Mouse (Mus musculus) embryonic facial prominence, embryonic 14.5 days (tissue): ENCODE measurements around the gene Neb. TPM values are rescaled to one million over a fixed set of nuclear protein-coding genes. Genes with fewer than 3 reads are reported as not detected.

ENCODE experiments used
- ATAC-seq: fragments of 200-750 bp; cut with Nextera tagmentation; 2 replicates; pipeline ENCODE4 v1.8.0; 2017; ENCODE audit warnings: low read depth, moderate number of reproducible peaks, moderate TSS enrichment
- DNase-seq: peaks from one replicate; pipeline ENCODE4 v3.0.0-alpha.2; 2015; ENCODE audit warnings: low spot score
- H3K27ac ChIP-seq: fragments of 300-500 bp; sonication (generic); replicated peaks from 2 replicates; pipeline ENCODE4 v1.5.1; 2014; ENCODE audit warnings: low read depth, mild to moderate bottlenecking, low read length, moderate library complexity
- H3K27me3 ChIP-seq: fragments of 300-500 bp; sonication (generic); replicated peaks from 2 replicates; pipeline ENCODE4 v1.6.1; 2014; ENCODE audit warnings: low read length; ENCODE audit not compliant: control insufficient read depth, insufficient read depth
- H3K36me3 ChIP-seq: fragments of 300-500 bp; sonication (generic); 2 replicates; pipeline ENCODE4 v1.6.1; 2014; ENCODE audit warnings: low read length, mixed read lengths; ENCODE audit not compliant: control insufficient read depth, insufficient read depth
- H3K4me1 ChIP-seq: fragments of 300-500 bp; sonication (generic); 2 replicates; pipeline ENCODE4 v1.6.1; 2014; ENCODE audit warnings: antibody characterized with exemption, low read length; ENCODE audit not compliant: control insufficient read depth, insufficient read depth
- H3K4me2 ChIP-seq: fragments of 300-500 bp; sonication (generic); 2 replicates; pipeline ENCODE4 v1.6.1; 2014; ENCODE audit warnings: low read depth, mild to moderate bottlenecking, low read length, moderate library complexity, mixed read lengths
- H3K4me3 ChIP-seq: fragments of 300-500 bp; sonication (generic); 2 replicates; pipeline ENCODE4 v1.5.1; 2014; ENCODE audit warnings: low read depth, mild to moderate bottlenecking, low read length
- H3K9ac ChIP-seq: fragments of 300-500 bp; sonication (generic); 2 replicates; pipeline ENCODE4 v1.6.1; 2014; ENCODE audit warnings: low read depth, mild to moderate bottlenecking, low read length, moderate library complexity, mixed read lengths
- H3K9me3 ChIP-seq: fragments of 300-500 bp; sonication (generic); 2 replicates; pipeline ENCODE4 v1.6.1; 2016; ENCODE audit warnings: low read length; ENCODE audit not compliant: control insufficient read depth
- WGBS: fragments of 180-500 bp; shearing (Covaris S2); extraction: QIAGEN DNeasy Blood & Tissue Kit; methylation state at CpG from one replicate; pipeline ENCODE4 v1.1.7; 2014; 5-methylcytosine and 5-hydroxymethylcytosine counted together
- polyA plus RNA-seq: library from polyadenylated mRNA; unstranded; fragments of >200 nt; fragmentation: Nextera tagmentation; extraction: Ambion mirVana; gene quantifications from 2 replicates; pipeline ENCODE4 v1.2.1, GENCODE M21; 2014

Neb gene
- polyA plus RNA-seq, 1 experiment from 2014 or later: 249 TPM

DNA sequence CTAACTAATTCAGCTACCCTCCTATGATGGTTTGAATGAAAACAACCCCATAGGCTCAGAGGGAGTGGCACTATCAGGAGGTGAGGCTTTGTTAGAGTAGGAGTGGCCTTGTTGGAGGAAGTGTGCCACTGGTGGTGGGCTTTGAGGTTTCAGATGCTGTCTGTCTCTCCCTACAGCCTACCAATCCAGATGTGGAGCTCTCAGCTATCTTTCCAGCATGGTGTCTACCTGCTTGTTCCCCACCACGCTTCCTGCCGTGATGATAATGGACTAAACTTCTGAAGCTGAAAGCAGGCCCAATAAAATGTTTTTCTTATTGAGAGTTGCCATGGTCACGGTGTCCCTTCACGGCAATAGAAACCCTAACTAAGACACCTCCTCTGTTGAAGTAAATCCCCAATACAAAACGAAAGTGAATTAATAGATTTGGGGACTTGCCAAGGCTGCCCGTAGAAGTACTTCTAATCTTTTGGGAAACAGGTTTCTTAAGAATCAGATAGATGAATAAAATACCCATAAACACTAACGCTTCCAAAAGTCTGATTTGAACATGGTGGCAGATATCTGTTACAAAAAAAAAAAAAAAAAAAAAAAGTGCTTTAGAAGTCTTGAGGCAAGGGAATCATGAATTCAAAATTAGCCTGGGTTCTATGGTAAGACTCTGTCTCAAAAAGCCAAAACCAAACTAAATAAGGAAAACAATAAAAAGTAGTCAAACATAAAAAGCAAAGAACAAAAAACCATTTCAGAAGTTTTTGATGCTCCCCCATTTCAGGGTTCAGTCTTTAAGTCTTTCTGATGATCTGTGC lies 63.1 kb downstream of the Neb start:
- Histone ChIP-seq H3K9ac (no peak overlapping the region), H3K27ac (no peak overlapping the region), H3K27me3 (no peaks in the 10 kb centered on the region), H3K4me1 (no peaks in the 10 kb centered on the region), H3K9me3 (no peaks in the 10 kb centered on the region), H3K4me2 (no peak overlapping the region), H3K36me3 (no peaks in the 10 kb centered on the region), H3K4me3 (no peak overlapping the region)
- WGBS: 87% methylated on average over 7 of the region's 7 CpGs
- no peak for ATAC-seq
- no peak for DNase-seq

- DNase-seq (no peak), ATAC-seq (no peak)
- no peak overlapping the region for H3K4me2 ChIP-seq
- no peaks in the 10 kb centered on the region for H3K36me3 ChIP-seq
- no peaks in the 10 kb centered on the region for H3K9me3 ChIP-seq
- no peak overlapping the region for H3K9ac ChIP-seq
- H3K27me3 ChIP-seq: no peaks in the 10 kb centered on the region
- WGBS: 77% methylated on average over 4 of the region's 4 CpGs
- no peaks in the 10 kb centered on the region for H3K4me1 ChIP-seq
- H3K4me3 ChIP-seq: no peak overlapping the region
- no peak overlapping the region for H3K27ac ChIP-seq
Measured at GRCm38 (mm10) chr2:52310757-52311156, 67.5 kb downstream of the Neb start.

GRCm38 (mm10) chr2:52306635-52307034 lies 71.6 kb downstream of the Neb start:
- WGBS: 84% methylated on average over 5 of the region's 5 CpGs
- Histone ChIP-seq H3K4me2 (no peak overlapping the region), H3K4me3 (no peak overlapping the region), H3K9ac (no peak overlapping the region), H3K9me3 (no peaks in the 10 kb centered on the region), H3K36me3 (no peaks in the 10 kb centered on the region), H3K27me3 (no peaks in the 10 kb centered on the region), H3K27ac (no peak overlapping the region), H3K4me1 (no peaks in the 10 kb centered on the region)
- DNase-seq (no peak), ATAC-seq (no peak)

DNA sequence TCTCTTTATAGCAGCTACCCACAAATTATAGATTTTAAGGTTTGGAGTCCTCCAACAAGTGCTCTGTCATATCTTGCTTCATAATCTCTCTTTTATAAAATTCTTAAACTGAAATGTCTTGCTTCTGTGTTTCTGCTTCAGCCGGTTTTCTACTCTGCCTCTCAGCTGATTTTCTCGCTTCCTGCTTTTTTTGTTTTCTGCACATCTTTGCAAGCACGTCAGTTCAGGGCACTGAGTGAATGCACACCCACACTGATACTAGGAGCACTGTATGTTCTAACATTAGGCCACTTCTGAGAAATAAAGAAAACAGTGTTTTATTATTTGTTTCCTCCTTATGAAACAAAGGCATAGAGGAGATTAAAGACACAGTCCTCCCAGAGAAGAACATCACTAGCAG lies 73.7 kb downstream of the Neb start:
- WGBS: 76% methylated on average over 3 of the region's 3 CpGs
- H3K9ac ChIP-seq: no peak overlapping the region
- no peaks in the 10 kb centered on the region for H3K9me3 ChIP-seq
- no peak for DNase-seq
- no peaks in the 10 kb centered on the region for H3K36me3 ChIP-seq
- no peak overlapping the region for H3K27ac ChIP-seq
- no peaks in the 10 kb centered on the region for H3K27me3 ChIP-seq
- H3K4me1 ChIP-seq: no peaks in the 10 kb centered on the region
- H3K4me3 ChIP-seq: no peak overlapping the region
- H3K4me2 ChIP-seq: no peak overlapping the region
- ATAC-seq: no peak

DNA sequence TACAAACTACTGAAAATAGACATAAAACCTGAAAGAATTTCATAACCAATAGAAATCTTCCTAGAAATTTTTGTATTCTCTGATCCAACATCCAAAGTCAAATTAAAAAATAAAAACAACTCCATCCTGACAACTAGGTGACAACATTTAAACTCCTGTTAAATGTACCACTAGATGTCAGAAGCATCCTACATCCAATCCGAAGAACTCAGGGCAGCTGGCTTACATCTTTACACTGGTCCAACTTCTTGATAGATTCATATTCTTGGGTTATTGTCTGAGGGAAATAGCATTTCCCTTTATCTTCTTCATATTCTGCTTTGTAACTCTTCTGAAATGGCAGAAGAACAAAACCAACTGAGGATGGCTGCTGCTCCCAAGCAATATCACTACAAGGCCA lies 74.9 kb downstream of the Neb start:
- Histone ChIP-seq H3K9me3 (no peaks in the 10 kb centered on the region), H3K9ac (no peak overlapping the region), H3K4me2 (no peak overlapping the region), H3K4me1 (no peaks in the 10 kb centered on the region), H3K4me3 (no peak overlapping the region), H3K36me3 (no peaks in the 10 kb centered on the region), H3K27ac (no peak overlapping the region), H3K27me3 (no peaks in the 10 kb centered on the region)
- WGBS: 91% methylated on average over 1 of the region's 1 CpGs
- no peak for DNase-seq
- ATAC-seq: no peak

DNA sequence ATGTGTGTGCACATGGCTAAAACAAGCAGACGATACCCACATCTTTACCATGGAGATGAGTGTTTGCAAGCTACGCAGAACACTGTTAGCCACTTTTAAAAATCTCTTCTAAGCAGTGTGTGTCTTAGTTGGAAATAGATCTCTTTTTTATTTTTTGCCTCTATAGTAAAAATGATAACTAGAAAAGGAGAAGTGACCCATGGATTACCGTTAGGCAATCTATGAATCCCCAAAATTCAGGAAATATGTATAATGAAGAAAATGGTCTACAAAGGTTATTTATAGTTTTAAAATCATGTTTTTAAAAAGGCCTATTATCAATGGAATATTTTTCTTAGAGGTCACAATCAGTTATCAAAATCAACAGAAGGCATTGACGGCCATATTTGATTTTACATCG lies 80.3 kb downstream of the Neb start:
- Histone ChIP-seq H3K27ac (no peak overlapping the region), H3K9me3 (no peaks in the 10 kb centered on the region), H3K27me3 (no peaks in the 10 kb centered on the region), H3K9ac (no peak overlapping the region), H3K36me3 (no peaks in the 10 kb centered on the region), H3K4me1 (0 out of 2 replicates have a peak, but pooled peaks cover 3% of the 10 kb centered on the region), H3K4me3 (no peak overlapping the region), H3K4me2 (no peak overlapping the region)
- DNase-seq (no peak), ATAC-seq (no peak)
- WGBS: 96% methylated on average over 5 of the region's 5 CpGs

GRCm38 (mm10) chr2:52296779-52297178 lies 81.5 kb downstream of the Neb start:
- H3K9ac ChIP-seq: no peak overlapping the region
- H3K4me1 ChIP-seq: 0 out of 2 replicates have a peak, but pooled peaks cover 3% of the 10 kb centered on the region
- H3K4me3 ChIP-seq: no peak overlapping the region
- no peaks in the 10 kb centered on the region for H3K27me3 ChIP-seq
- ATAC-seq: no peak
- H3K27ac ChIP-seq: no peak overlapping the region
- no peaks in the 10 kb centered on the region for H3K9me3 ChIP-seq
- no peak for DNase-seq
- no peak overlapping the region for H3K4me2 ChIP-seq
- no peaks in the 10 kb centered on the region for H3K36me3 ChIP-seq
- 77% methylated on average over 9 of the region's 9 CpGs for WGBS

GRCm38 (mm10) chr2:52287436-52287835 lies 90.8 kb downstream of the Neb start:
- Histone ChIP-seq H3K9ac (no peak overlapping the region), H3K9me3 (no peaks in the 10 kb centered on the region), H3K4me2 (no peak overlapping the region), H3K27me3 (no peaks in the 10 kb centered on the region), H3K27ac (no peak overlapping the region), H3K4me1 (no peaks in the 10 kb centered on the region), H3K4me3 (no peak overlapping the region), H3K36me3 (no peaks in the 10 kb centered on the region)
- ATAC-seq: no peak
- WGBS: 78% methylated on average over 1 of the region's 1 CpGs
- DNase-seq: no peak

GRCm38 (mm10) chr2:52286421-52286820 lies 91.9 kb downstream of the Neb start:
- H3K27ac ChIP-seq: no peak overlapping the region
- H3K4me1 ChIP-seq: no peaks in the 10 kb centered on the region
- no peak for DNase-seq
- no peaks in the 10 kb centered on the region for H3K27me3 ChIP-seq
- WGBS: 75% methylated on average over 6 of the region's 6 CpGs
- H3K36me3 ChIP-seq: no peaks in the 10 kb centered on the region
- no peaks in the 10 kb centered on the region for H3K9me3 ChIP-seq
- H3K4me2 ChIP-seq: no peak overlapping the region
- H3K9ac ChIP-seq: no peak overlapping the region
- ATAC-seq: no peak
- H3K4me3 ChIP-seq: no peak overlapping the region
